Mouse (Mus musculus) bone marrow macrophage, adult 2 months (primary cell): ENCODE measurements at regions not wholly inside any gene's neighbourhood (a gene's known extent, or its start where the extent isn't known, plus 50 kb on each side); places are given as distances from the start of the nearest gene placed in this dataset.

Experiments
- CTCF ChIP-seq: IDR thresholded peaks from 2 replicates; pipeline ENCODE4 v1.5.1; 2012; ENCODE audit warnings: low read depth, mild to moderate bottlenecking, low read length, moderate library complexity
- POLR2A ChIP-seq: IDR thresholded peaks from 2 replicates; pipeline ENCODE4 v1.6.1; 2012; ENCODE audit warnings: mild to moderate bottlenecking, low read depth, low read length, borderline replicate concordance

DNA sequence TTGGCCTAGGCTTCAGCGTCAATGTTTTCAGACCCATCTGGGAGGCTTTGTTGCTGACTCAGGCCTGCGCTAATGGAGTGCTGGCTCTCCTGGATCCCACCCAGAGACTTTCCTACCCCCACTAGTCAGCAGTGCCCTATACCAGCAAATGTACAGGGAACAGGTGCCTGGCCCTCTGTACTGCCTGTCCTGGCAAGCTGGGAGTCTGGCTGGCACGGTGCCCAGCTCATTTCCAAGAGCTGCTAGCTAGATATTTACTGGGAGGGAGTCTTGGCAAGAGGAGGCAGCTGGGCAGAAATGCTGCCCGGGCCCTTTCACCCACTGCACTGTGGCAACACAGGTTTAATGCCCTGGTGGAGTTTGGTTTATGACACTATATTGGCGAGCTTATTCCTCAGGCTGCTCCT is 197.2 kb downstream of the Emp1 start:
- TF ChIP-seq CTCF = no peak
- TF ChIP-seq POLR2A = no peak
